Mouse (Mus musculus): Measurements from ENCODE around the gene Srp72.

DNA sequence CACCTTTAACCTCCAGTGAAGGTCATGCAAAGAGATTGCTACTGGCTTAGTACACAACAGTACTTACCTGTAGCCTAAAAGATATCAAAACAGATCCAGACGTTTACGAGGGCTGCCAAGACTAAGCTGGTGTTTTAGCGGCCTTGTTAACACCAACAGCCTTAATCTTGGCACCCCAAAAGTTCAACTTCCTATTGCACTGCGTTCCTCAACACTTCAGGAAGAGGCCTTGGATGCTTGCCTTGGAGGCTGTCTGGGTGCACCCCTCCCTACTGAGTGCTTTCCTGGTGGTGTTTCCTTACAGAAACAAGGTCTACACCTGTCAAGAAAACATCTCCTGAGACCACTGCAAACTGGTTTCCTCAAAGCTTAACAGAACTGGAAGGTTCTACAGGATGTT, 27.3 kb upstream of the Srp72 start:
- TF ChIP-seq CTCF (conservative IDR thresholded peaks at IDR 0.05; ENCODE audit: low read length), result no peak
- no peak for TF ChIP-seq POU5F1 (IDR thresholded peaks at IDR 0.05; ENCODE audit: borderline replicate concordance, low read length)
- TF ChIP-seq NANOG (IDR thresholded peaks at IDR 0.05; ENCODE audit: borderline replicate concordance, low read length), result no peak
